Mouse (Mus musculus): Measurements from ENCODE around the gene Hdac5.

The Hdac5 gene

GRCm38 (mm10) chr11:102236022-102236421 lies 6.1 kb upstream of the Hdac5 start:
- no peak for DNase-seq (ENCODE audit: low spot score)

- DNase-seq (ENCODE audit: low spot score): no peak
Measured at GRCm38 (mm10) chr11:102229331-102229953, 524 bp downstream of the Hdac5 start.

- DNase-seq (ENCODE audit: low spot score): no peak
Measured at GRCm38 (mm10) chr11:102228646-102229268, 1.2 kb downstream of the Hdac5 start.

- no peak for DNase-seq (ENCODE audit: low spot score)
Measured at GRCm38 (mm10) chr11:102228191-102228545, 1.8 kb downstream of the Hdac5 start.

- DNase-seq (ENCODE audit: low spot score): no peak
Measured at GRCm38 (mm10) chr11:102227270-102228190, 2.4 kb downstream of the Hdac5 start.

GRCm38 (mm10) chr11:102226067-102226978 lies 3.6 kb downstream of the Hdac5 start:
- no peak for DNase-seq (ENCODE audit: low spot score)

DNA sequence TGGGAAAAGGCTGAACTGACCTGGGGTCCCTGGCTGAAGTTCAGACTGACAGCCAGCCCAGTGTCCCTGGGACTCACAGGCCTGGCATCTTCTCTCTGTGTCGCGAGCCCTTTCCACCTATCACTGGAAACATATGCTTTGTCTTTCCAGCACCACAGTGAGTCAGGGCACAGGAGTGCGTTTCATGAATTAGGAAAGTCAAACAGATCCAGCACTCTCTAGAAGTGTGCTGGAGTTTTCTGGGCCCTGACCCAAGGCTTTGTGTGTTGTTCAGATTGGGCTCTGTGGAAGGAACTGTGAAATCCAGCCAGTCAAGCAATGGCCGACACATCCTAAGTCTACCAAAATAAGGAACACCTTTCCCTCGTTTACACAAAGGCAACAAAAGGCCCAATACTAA lies 4.7 kb downstream of the Hdac5 start:
- no peak for DNase-seq (ENCODE audit: low spot score)

GRCm38 (mm10) chr11:102224686-102225085 lies 5.3 kb downstream of the Hdac5 start:
- DNase-seq (ENCODE audit: low spot score): no peak

DNA sequence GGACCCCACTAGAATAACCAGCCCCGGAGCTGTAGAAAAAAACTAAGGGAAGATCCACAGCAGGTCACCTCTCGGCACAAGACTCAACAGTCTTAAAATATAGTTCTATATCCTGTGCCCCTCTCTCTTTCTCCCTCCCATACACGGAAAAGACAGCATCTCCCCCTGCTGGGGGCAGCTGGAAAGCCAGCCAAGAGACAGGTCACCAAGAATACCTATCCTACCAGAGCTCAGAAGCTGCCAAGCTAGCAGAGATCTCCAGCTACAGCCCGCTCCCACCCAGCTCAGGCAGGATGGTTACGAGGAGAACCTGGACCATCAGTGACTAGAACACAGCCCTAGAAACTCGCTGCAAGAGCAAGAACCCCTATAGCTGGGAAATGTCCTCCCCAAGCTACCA lies 6.8 kb downstream of the Hdac5 start:
- no peak for DNase-seq (ENCODE audit: low spot score)

DNA sequence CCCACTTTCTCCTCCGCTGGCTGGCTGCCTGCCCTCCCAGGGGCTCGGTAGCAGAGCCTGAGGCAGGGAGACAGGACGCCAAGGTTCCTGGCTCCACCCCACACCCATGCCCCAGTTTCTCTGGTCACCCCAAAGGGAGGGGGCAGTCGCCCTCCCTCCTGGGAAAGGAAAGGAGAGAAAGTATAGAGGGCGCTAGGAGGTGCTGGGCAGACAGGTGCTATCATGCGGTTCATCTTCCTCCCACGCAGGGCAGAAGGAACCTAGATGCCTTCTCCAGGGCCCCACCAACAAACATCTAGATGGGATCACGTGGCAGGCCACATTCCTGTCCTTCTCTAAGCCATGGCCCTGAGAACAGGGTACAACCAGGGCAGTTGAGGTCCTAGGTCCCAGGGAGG lies 8.0 kb downstream of the Hdac5 start:
- DNase-seq (ENCODE audit: low spot score): no peak

DNA sequence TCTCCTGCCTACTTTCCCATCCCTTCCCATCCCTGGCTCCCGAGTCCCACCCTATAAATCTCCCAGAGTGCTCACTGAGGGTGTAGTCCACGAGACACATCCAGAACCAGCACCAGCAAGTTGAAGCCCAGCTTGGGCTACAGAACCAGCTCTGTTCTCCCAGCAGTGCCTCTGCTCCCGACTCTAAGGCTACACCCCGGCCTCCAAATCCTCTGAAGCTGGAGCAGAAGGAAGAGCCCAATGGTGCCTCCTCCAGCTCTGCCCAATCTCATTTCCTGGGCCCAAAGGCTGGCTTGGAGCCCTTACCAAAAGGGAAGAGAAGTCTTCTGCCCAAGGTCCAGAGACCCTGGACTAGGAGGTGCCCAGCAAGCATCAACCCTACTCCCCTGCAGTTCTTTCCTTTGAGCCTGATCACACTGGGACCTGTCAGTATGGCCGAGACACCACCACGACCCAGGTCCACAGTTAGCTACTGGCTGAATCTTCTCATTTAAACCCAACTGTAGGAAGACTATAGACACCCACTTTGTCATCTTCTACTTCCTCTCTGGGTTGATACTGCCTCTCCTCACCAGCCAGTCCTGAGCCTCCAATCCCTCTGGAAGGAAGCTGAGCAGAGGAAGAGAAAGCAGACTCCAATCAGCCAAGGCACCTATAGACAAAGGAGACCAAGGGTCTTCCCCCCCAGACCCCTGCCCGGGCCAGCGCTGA lies 8.6 kb downstream of the Hdac5 start:
- no peak for DNase-seq (ENCODE audit: low spot score)

GRCm38 (mm10) chr11:102220451-102220850 lies 9.5 kb downstream of the Hdac5 start:
- DNase-seq (ENCODE audit: low spot score): no peak

DNA sequence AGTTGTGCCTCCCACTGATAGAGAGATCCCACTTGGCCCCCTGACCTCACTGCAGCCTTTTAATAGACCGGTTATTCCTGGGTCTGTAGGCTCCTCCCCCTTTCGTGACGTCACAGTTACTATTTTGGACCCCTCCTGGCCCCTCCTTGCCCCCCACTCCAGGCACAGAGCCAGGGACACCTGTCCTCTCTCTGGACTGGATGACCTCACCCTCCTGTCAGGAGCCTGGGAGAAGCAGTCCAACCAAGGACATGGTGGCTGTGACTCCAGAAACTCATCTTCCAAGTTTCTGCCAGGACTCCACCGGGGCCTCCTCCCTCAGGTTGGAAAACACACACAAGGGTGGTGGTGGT lies 10.0 kb downstream of the Hdac5 start:
- DNase-seq (ENCODE audit: low spot score): no peak

GRCm38 (mm10) chr11:102219247-102219993 lies 10.5 kb downstream of the Hdac5 start:
- DNase-seq (ENCODE audit: low spot score): no peak

- peak; percentile 96 for DNase-seq (ENCODE audit: low spot score)
Measured at GRCm38 (mm10) chr11:102218783-102219182, 11.2 kb downstream of the Hdac5 start.

- DNase-seq (ENCODE audit: low spot score): no peak
Measured at GRCm38 (mm10) chr11:102217876-102218430, 12.0 kb downstream of the Hdac5 start.

DNA sequence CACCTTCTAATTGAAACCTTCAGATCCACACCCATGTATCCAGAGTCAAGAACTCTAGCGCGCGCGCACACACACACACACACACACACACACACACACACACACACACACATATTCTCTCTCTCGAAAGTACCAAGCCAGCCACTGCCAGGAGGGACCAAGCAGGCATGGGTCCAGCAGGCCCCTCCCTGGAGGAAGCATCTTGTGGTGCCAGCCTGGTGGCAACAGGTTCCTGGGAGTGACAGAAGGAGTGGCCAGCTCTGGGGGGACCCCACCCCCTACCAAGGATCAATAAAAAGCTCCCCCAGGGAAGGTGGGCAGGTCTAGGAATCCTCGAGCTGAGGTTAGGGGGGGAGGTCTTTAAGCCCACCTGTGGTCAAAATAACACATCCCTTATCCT lies 12.6 kb downstream of the Hdac5 start:
- DNase-seq (ENCODE audit: low spot score): no peak

GRCm38 (mm10) chr11:102216886-102217240 lies 13.1 kb downstream of the Hdac5 start:
- no peak for DNase-seq (ENCODE audit: low spot score)

- DNase-seq (ENCODE audit: low spot score): no peak
Measured at GRCm38 (mm10) chr11:102216056-102216885, 13.7 kb downstream of the Hdac5 start.

GRCm38 (mm10) chr11:102215511-102215910 lies 14.5 kb downstream of the Hdac5 start:
- DNase-seq (ENCODE audit: low spot score): no peak
